Mouse (Mus musculus): Measurements from ENCODE around the gene Cdk11b. TPM values are rescaled to one million over a fixed set of nuclear protein-coding genes. Genes with fewer than 3 reads are reported as not detected.

Gene Cdk11b
- total and polyA plus RNA-seq, 3 experiments: 53.3 to 144 (median 86.4) TPM

DNA sequence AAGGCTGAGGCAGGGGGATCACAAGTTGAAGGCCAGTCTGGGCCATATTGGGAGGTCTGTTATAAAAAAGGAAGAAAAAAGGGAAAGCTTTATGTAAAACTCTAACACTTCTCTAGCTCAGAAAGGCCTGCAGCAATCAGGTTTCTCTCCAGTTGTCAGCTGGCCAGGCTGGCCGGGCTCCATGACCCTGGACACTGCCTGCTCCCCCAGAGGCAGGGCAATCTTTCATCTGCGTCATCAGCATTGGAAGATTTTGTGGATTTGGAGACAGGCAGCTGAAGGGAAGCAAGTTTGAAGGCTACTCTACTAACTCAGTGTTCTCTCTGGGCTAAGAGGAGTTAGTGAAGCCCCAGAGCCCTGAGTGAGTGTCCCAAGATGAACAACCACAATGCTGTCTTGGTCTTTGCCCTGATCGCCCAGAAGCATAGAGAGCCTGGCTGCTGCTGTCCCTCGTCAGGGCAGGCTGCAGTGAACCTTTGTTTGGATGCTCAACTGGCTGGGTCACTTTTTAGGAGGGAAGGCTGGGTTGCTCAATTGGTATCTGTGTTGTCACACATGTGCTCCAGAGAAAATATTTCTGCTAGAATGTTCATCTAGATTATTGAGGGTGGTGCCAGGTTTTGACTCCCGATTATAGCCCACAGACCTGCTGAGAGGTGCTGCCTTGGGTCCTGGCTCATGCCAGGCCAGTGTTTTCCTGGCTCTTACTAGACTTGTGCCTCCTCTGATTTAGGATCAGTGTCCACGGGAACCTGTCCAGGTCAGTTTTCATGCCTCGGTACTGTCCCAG is 46.1 kb upstream of the Cdk11b start:
- Histone ChIP-seq H3K27me3 (ENCODE audit: insufficient read depth, low read length) (no peaks in the 10 kb centered on the region), H3K9me3 (replicated peaks) (no peaks in the 10 kb centered on the region), H3K4me1 (ENCODE audit: insufficient read depth, low read depth, low read length) (peaks cover 29% of the 10 kb centered on the region), H3K36me3 (replicated peaks) (peaks cover 84% of the 10 kb centered on the region), H3K4me3 (ENCODE audit: low read depth, low read length) (no peak overlapping the region)
- DNase-seq (ENCODE audit: low spot score) (no peak), ATAC-seq (ENCODE audit: extremely low read depth, insufficient number of reproducible peaks, low FRiP score, poor library complexity, severe bottlenecking) (no peak)
- no peak for TF ChIP-seq POLR2AphosphoS5 (IDR thresholded peaks at IDR 0.05; ENCODE audit: insufficient replicate concordance, low read depth, low read length)
- TF ChIP-seq TAL1 (conservative IDR thresholded peaks at IDR 0.05; ENCODE audit: low read depth, low read length): no peak
- no peak for TF ChIP-seq GATA2 (IDR thresholded peaks at IDR 0.05; ENCODE audit: borderline replicate concordance, low read depth, low read length)
- no peak for TF ChIP-seq CTCF (IDR thresholded peaks at IDR 0.05; ENCODE audit: low read depth, low read length)
- no peak for TF ChIP-seq GATA1 (IDR thresholded peaks at IDR 0.05; ENCODE audit: borderline replicate concordance, low read length)

DNA sequence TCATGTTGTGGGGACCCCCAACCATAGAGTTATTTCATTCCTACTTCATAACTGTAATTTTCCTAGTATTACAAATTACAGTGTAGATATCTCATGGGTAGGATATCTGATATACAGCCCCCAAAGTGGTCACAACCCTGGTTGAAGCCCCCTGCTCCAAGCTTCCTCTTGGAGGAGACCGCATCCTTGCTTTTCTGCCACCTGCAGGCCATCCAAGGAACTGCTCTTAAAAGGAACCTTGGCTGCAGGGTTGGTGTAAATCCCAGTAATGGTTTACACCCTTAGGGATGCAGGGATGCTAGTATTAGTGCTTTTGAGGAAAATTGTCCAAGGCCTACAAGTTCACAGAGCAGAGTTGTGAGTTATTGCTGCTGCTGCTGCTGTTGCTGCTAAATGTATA is 44.2 kb upstream of the Cdk11b start:
- ATAC-seq (ENCODE audit: extremely low read depth, insufficient number of reproducible peaks, low FRiP score, poor library complexity, severe bottlenecking): no peak
- peak; percentile 43 for DNase-seq (ENCODE audit: low spot score)
- H3K36me3 ChIP-seq (replicated peaks): peaks cover 92% of the 10 kb centered on the region
- H3K27me3 ChIP-seq (ENCODE audit: insufficient read depth, low read length): no peaks in the 10 kb centered on the region
- no peak overlapping the region for H3K4me3 ChIP-seq (ENCODE audit: low read depth, low read length)
- TF ChIP-seq POLR2AphosphoS5 (IDR thresholded peaks at IDR 0.05; ENCODE audit: insufficient replicate concordance, low read depth, low read length) (no peak), GATA1 (IDR thresholded peaks at IDR 0.05; ENCODE audit: borderline replicate concordance, low read length) (no peak), TAL1 (conservative IDR thresholded peaks at IDR 0.05; ENCODE audit: low read depth, low read length) (no peak), GATA2 (IDR thresholded peaks at IDR 0.05; ENCODE audit: borderline replicate concordance, low read depth, low read length) (no peak), CTCF (IDR thresholded peaks at IDR 0.05; ENCODE audit: low read depth, low read length) (peak; percentile 79)
- no peaks in the 10 kb centered on the region for H3K9me3 ChIP-seq (replicated peaks)
- H3K4me1 ChIP-seq (ENCODE audit: insufficient read depth, low read depth, low read length): peaks cover 18% of the 10 kb centered on the region

DNA sequence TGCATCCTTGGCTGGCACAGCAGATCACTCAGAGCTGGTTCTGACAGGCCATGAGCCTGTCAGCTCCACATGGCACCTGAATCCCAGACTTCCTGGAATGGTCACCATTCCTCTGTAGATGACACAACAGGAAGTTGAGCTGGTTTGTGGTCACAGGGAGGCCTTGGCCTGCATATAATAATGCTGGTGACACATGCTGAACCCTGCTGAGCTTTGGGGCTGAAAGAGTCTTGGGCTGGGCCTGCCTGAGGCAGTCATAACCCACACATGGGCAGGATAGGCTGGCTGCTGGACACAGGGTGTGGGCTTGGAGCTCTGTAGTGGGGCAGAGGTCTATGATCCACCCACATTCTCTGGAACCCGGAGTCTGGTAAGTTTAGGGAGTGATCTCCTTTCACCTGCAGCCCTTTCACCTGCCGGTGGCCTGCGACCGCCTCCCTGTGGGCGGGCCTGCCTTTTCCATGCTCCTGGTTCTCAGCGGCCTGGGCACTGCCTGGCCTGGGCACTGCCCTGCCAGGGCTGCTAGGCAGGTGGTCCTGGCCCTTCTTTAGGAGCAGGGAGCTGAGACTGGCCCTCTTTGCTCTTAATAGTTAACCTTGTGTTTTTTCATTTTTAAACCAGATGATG is 42.3 kb upstream of the Cdk11b start:
- DNase-seq (ENCODE audit: low spot score) (no peak), ATAC-seq (ENCODE audit: extremely low read depth, insufficient number of reproducible peaks, low FRiP score, poor library complexity, severe bottlenecking) (no peak; the same call in 1 of the 2 replicates)
- peaks cover 18% of the 10 kb centered on the region for H3K4me1 ChIP-seq (ENCODE audit: insufficient read depth, low read depth, low read length)
- no peaks in the 10 kb centered on the region for H3K27me3 ChIP-seq (ENCODE audit: insufficient read depth, low read length)
- H3K36me3 ChIP-seq (replicated peaks): peaks cover 95% of the 10 kb centered on the region
- H3K9me3 ChIP-seq (replicated peaks): no peaks in the 10 kb centered on the region
- no peak for TF ChIP-seq GATA2 (IDR thresholded peaks at IDR 0.05; ENCODE audit: borderline replicate concordance, low read depth, low read length)
- no peak for TF ChIP-seq TAL1 (conservative IDR thresholded peaks at IDR 0.05; ENCODE audit: low read depth, low read length)
- TF ChIP-seq CTCF (IDR thresholded peaks at IDR 0.05; ENCODE audit: low read depth, low read length): no peak
- no peak for TF ChIP-seq POLR2AphosphoS5 (IDR thresholded peaks at IDR 0.05; ENCODE audit: insufficient replicate concordance, low read depth, low read length)
- TF ChIP-seq GATA1 (IDR thresholded peaks at IDR 0.05; ENCODE audit: borderline replicate concordance, low read length): no peak
- no peak overlapping the region for H3K4me3 ChIP-seq (ENCODE audit: low read depth, low read length)

DNA sequence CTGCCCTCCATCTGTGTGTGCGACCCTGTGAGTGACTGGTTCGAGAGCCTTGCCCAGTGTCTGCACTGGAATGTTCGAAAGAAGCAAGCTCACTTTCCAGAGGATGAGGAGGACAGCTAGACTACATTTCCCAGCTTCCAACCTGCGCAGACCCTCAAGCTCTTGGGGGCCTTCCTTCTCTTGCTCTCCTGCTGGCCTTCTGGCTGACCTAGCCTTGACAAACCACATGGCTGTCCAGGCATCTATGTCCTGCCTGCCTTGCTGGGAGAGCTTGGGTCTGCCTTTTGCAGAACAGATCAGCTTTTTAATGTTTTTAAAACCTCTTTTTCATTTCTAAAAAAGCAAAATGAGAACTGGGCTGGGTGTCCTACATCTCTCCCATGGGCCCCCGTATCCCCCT is 35.3 kb upstream of the Cdk11b start:
- Histone ChIP-seq H3K27me3 (ENCODE audit: insufficient read depth, low read length) (no peaks in the 10 kb centered on the region), H3K4me3 (ENCODE audit: low read depth, low read length) (no peak overlapping the region), H3K4me1 (ENCODE audit: insufficient read depth, low read depth, low read length) (peaks cover 14% of the 10 kb centered on the region; the same call in 1 of the 2 replicates), H3K36me3 (replicated peaks) (peaks cover 79% of the 10 kb centered on the region), H3K9me3 (replicated peaks) (no peaks in the 10 kb centered on the region)
- no peak for TF ChIP-seq CTCF (IDR thresholded peaks at IDR 0.05; ENCODE audit: low read depth, low read length)
- TF ChIP-seq POLR2AphosphoS5 (IDR thresholded peaks at IDR 0.05; ENCODE audit: insufficient replicate concordance, low read depth, low read length): no peak
- no peak for TF ChIP-seq GATA1 (IDR thresholded peaks at IDR 0.05; ENCODE audit: borderline replicate concordance, low read length)
- TF ChIP-seq GATA2 (IDR thresholded peaks at IDR 0.05; ENCODE audit: borderline replicate concordance, low read depth, low read length): no peak
- TF ChIP-seq TAL1 (conservative IDR thresholded peaks at IDR 0.05; ENCODE audit: low read depth, low read length): no peak
- DNase-seq (ENCODE audit: low spot score) (no peak), ATAC-seq (ENCODE audit: extremely low read depth, insufficient number of reproducible peaks, low FRiP score, poor library complexity, severe bottlenecking) (no peak)

DNA sequence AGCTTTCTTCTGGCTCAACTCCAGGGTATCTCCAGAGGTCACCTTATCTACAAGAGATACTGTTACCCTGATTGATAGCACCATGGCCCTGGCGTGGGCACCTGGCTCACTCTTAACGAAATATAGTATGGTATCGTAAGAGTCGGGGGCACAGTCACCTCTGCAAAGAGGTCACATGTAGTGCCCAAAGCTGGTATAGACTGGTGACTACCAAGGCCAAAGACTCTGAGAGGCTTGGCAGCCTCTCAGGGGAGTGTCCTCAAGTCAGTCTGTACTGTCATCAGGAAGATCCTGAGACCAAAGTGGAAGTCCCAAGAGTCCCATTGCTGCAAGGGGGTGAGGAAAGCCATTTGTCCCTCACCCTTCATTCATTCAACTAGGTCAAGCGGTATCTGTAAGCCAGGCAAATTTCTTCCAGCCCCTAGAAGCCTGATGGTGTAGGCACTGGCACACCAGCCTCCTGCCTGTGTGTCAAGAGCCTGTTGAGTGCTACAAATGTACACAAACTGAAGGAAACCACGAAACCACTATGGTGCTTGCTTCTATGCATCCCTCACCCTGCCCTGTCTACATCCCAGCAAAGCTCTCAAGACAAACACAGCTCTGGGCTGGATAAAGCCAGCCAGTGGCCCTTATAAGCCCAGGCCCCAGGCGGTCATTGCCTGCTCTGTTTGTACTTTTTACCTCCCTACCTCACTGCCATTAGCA is 33.5 kb upstream of the Cdk11b start:
- DNase-seq (ENCODE audit: low spot score) (no peak), ATAC-seq (ENCODE audit: extremely low read depth, insufficient number of reproducible peaks, low FRiP score, poor library complexity, severe bottlenecking) (no peak)
- H3K27me3 ChIP-seq (ENCODE audit: insufficient read depth, low read length): no peaks in the 10 kb centered on the region
- peaks cover 61% of the 10 kb centered on the region for H3K36me3 ChIP-seq (replicated peaks)
- H3K4me3 ChIP-seq (ENCODE audit: low read depth, low read length): no peak overlapping the region
- H3K9me3 ChIP-seq (replicated peaks): no peaks in the 10 kb centered on the region
- TF ChIP-seq TAL1 (conservative IDR thresholded peaks at IDR 0.05; ENCODE audit: low read depth, low read length): no peak
- no peak for TF ChIP-seq GATA2 (IDR thresholded peaks at IDR 0.05; ENCODE audit: borderline replicate concordance, low read depth, low read length)
- TF ChIP-seq POLR2AphosphoS5 (IDR thresholded peaks at IDR 0.05; ENCODE audit: insufficient replicate concordance, low read depth, low read length): no peak
- TF ChIP-seq CTCF (IDR thresholded peaks at IDR 0.05; ENCODE audit: low read depth, low read length): no peak
- no peak for TF ChIP-seq GATA1 (IDR thresholded peaks at IDR 0.05; ENCODE audit: borderline replicate concordance, low read length)
- peaks cover 29% of the 10 kb centered on the region for H3K4me1 ChIP-seq (ENCODE audit: insufficient read depth, low read depth, low read length)

DNA sequence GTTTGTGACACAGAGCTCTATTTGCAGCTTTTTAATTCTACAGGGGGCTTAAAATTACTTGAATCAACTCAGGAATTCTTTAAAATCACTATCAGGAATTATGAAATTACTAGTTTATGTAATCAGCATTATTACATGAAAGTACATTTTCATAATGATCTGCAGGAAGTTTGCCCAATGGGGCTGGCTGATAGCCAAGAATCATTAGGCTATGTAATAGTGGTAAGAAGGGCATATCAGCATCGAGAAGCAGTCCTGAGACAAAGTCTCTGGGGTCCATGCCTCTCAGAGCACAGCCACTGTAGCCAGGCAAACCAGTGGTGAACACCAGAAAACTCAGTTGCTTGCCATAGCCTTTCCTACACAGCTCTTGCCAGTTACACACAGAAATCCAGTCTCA is 30.9 kb upstream of the Cdk11b start:
- DNase-seq (ENCODE audit: low spot score) (no peak), ATAC-seq (ENCODE audit: extremely low read depth, insufficient number of reproducible peaks, low FRiP score, poor library complexity, severe bottlenecking) (no peak)
- peaks cover 55% of the 10 kb centered on the region for H3K4me1 ChIP-seq (ENCODE audit: insufficient read depth, low read depth, low read length)
- H3K36me3 ChIP-seq (replicated peaks): peaks cover 35% of the 10 kb centered on the region
- H3K9me3 ChIP-seq (replicated peaks): no peaks in the 10 kb centered on the region
- no peak overlapping the region for H3K4me3 ChIP-seq (ENCODE audit: low read depth, low read length)
- TF ChIP-seq GATA1 (IDR thresholded peaks at IDR 0.05; ENCODE audit: borderline replicate concordance, low read length) (no peak), POLR2AphosphoS5 (IDR thresholded peaks at IDR 0.05; ENCODE audit: insufficient replicate concordance, low read depth, low read length) (no peak), CTCF (IDR thresholded peaks at IDR 0.05; ENCODE audit: low read depth, low read length) (no peak), TAL1 (conservative IDR thresholded peaks at IDR 0.05; ENCODE audit: low read depth, low read length) (no peak), GATA2 (IDR thresholded peaks at IDR 0.05; ENCODE audit: borderline replicate concordance, low read depth, low read length) (no peak)
- H3K27me3 ChIP-seq (ENCODE audit: insufficient read depth, low read length): no peaks in the 10 kb centered on the region

Data from G1E (cell line).